Mouse (Mus musculus) forebrain, embryonic 15.5 days (tissue): ENCODE data around the gene Pex1. TPM values are rescaled to one million over a fixed set of nuclear protein-coding genes. Genes with fewer than 3 reads are reported as not detected.
"Not testable (repeated sequence)": the region's sequence is repeated elsewhere in the genome, so short reads cannot be mapped to it uniquely, and the experiment has no call there.

Experiments
- ATAC-seq: fragments of 200-750 bp; cut with Nextera tagmentation; replicated peaks from 2 replicates; pipeline ENCODE4 v1.8.0; 2017; ENCODE audit warnings: mild to moderate bottlenecking, moderate TSS enrichment, moderate library complexity
- H3K27ac ChIP-seq: fragments of 300-500 bp; sonication (generic); replicated peaks from 2 replicates; pipeline ENCODE4 v1.5.1; 2015; ENCODE audit warnings: mild to moderate bottlenecking, inconsistent platforms
- H3K27me3 ChIP-seq: fragments of 300-500 bp; sonication (generic); 2 replicates; pipeline ENCODE4 v1.6.1; 2015; ENCODE audit warnings: inconsistent platforms
- H3K36me3 ChIP-seq: fragments of 300-500 bp; sonication (generic); 2 replicates; pipeline ENCODE4 v1.6.1; 2015; ENCODE audit warnings: mild to moderate bottlenecking, inconsistent platforms
- H3K4me1 ChIP-seq: fragments of 300-500 bp; sonication (generic); 2 replicates; pipeline ENCODE4 v1.6.1; 2015; ENCODE audit warnings: inconsistent platforms
- H3K4me2 ChIP-seq: fragments of 300-500 bp; sonication (generic); replicated peaks from 2 replicates; pipeline ENCODE4 v1.6.1; 2015; ENCODE audit warnings: mild to moderate bottlenecking, inconsistent platforms
- H3K4me3 ChIP-seq: fragments of 300-500 bp; sonication (generic); 2 replicates; pipeline ENCODE4 v1.5.1; 2015; ENCODE audit warnings: mild to moderate bottlenecking, inconsistent platforms
- H3K9ac ChIP-seq: fragments of 300-500 bp; sonication (generic); replicated peaks from 2 replicates; pipeline ENCODE4 v1.6.1; 2015; ENCODE audit warnings: mild to moderate bottlenecking, inconsistent platforms
- H3K9me3 ChIP-seq: fragments of 300-500 bp; sonication (generic); 2 replicates; pipeline ENCODE4 v1.6.1; 2016; ENCODE audit warnings: inconsistent platforms
- WGBS: fragments of 180-500 bp; shearing (Covaris S2); methylation state at CpG from one replicate; pipeline ENCODE4 v1.1.7; 2015; ENCODE audit warnings: mixed read lengths; 5-methylcytosine and 5-hydroxymethylcytosine counted together
- polyA plus RNA-seq: library from polyadenylated mRNA; unstranded; fragments of >200 nt; fragmentation: Nextera tagmentation; extraction: Ambion mirVana; gene quantifications from 2 replicates; pipeline ENCODE4 v1.2.1, GENCODE M21; 2015

Pex1 gene
- polyA plus RNA-seq, 1 experiment from 2014 or later: 23.0 TPM

- peak overlapping the region; percentile 49 for H3K4me2 ChIP-seq
- peak; percentile 87 for ATAC-seq
- under 1% methylated on average over 60 of the region's 60 CpGs for WGBS
- peak overlapping the region; percentile 93 for H3K4me3 ChIP-seq
- no peaks in the 10 kb centered on the region for H3K27me3 ChIP-seq
- H3K9me3 ChIP-seq: no peaks in the 10 kb centered on the region
- H3K36me3 ChIP-seq: peaks cover 19% of the 10 kb centered on the region
- H3K9ac ChIP-seq: peak overlapping the region; percentile 84
- peaks cover 15% of the 10 kb centered on the region for H3K4me1 ChIP-seq
- peak overlapping the region; percentile 85 for H3K27ac ChIP-seq
Measured at GRCm38 (mm10) chr5:3646991-3647707, 51.3 kb downstream of the Pex1 start.

GRCm38 (mm10) chr5:3647708-3648121, 51.8 kb downstream of the Pex1 start:
- H3K9me3 ChIP-seq: no peaks in the 10 kb centered on the region
- H3K4me3 ChIP-seq: peak overlapping the region; percentile 93
- peak overlapping the region; percentile 84 for H3K9ac ChIP-seq
- H3K4me2 ChIP-seq: peak overlapping the region; percentile 49
- H3K27me3 ChIP-seq: no peaks in the 10 kb centered on the region
- 0% methylated on average over 24 of the region's 46 CpGs for WGBS
- peaks cover 15% of the 10 kb centered on the region for H3K4me1 ChIP-seq
- peaks cover 15% of the 10 kb centered on the region for H3K36me3 ChIP-seq
- peak; percentile 96 for ATAC-seq
- peak overlapping the region; percentile 85 for H3K27ac ChIP-seq

DNA sequence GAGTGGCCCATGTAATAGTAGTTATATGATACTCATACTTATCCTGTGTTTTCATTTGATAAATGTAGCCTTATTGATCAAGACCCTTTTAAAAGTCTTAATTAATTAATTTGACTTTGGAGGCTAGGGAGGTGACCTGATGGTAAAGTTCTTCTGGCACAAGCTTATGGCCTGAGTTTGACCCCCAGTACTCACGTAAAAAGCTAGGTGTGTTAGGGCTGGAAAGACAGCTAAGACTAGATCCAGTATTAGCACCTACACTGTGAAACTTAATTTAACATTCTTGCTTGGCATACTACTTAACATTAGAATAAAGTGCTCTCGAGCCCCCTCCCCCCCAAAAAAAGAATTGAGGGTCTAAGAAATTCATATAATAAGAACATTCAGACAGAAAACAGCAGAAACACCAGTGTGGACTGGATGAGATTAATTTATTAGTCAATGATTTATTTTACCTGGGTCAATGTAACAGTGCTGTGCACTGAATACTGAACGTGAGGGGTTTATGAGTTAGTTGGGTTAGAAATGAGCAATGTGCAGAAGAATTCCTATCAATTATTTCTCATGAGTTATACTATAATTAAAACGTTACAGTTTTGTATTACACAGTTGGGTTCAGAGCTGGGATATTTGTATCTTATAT, 52.5 kb downstream of the Pex1 start:
- Histone ChIP-seq H3K27me3 (no peaks in the 10 kb centered on the region), H3K9ac (no peak overlapping the region), H3K4me3 (peak overlapping the region; percentile 93; the same call in 1 of the 2 replicates), H3K9me3 (no peaks in the 10 kb centered on the region), H3K4me1 (peaks cover 15% of the 10 kb centered on the region), H3K27ac (no peak overlapping the region), H3K36me3 (peaks cover 11% of the 10 kb centered on the region), H3K4me2 (peak overlapping the region; percentile 49; the same call in 1 of the 2 replicates)
- peak; percentile 11 for ATAC-seq
- WGBS: 58% methylated on average over 4 of the region's 4 CpGs

- H3K36me3 ChIP-seq: peaks cover 9% of the 10 kb centered on the region
- WGBS: 72% methylated on average over 4 of the region's 4 CpGs
Measured at GRCm38 (mm10) chr5:3648849-3649210, 53.0 kb downstream of the Pex1 start.

DNA sequence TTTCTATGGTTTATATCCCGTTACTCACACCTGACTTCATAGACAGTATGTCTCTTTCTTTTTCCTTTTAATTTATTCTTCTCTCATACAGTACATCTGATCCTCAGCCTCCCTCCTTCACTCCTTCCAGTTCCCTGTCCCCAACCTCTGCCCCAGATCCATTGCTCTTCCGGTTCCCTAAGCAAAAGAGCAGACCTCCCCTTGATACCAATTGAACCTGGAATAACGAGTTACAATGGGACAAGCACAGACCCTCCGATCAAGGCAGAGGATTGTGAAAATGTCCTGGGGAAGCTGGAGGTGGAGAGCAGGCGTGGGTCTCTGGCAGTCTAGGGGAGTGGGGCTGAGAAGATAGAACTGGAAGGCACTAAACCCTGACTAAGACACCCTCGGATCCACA, 55.0 kb downstream of the Pex1 start, which contains the start of gene Tmbim7:
Gene Tmbim7, plus strand, starts transcription at position 301 of the 400 bp plus-strand sequence.
- H3K9ac ChIP-seq: no peak within 1 kb of the TSS
- no peaks in the 10 kb centered on the region for H3K36me3 ChIP-seq
- no peaks in the 10 kb centered on the region for H3K27me3 ChIP-seq
- no peaks in the 10 kb centered on the region for H3K9me3 ChIP-seq
- ATAC-seq: no peak
- WGBS: 63% methylated on average over 6 of the region's 6 CpGs
- no peak within 1 kb of the TSS for H3K4me2 ChIP-seq
- peaks cover 8% of the 10 kb centered on the region for H3K4me1 ChIP-seq
- no peak within 1 kb of the TSS for H3K27ac ChIP-seq
- no peak within 1 kb of the TSS for H3K4me3 ChIP-seq

More at GRCm38 (mm10) chr5:3648849-3649210, 53.0 kb downstream of the Pex1 start:
- H3K27me3 ChIP-seq: no peaks in the 10 kb centered on the region
- no peak overlapping the region for H3K4me2 ChIP-seq
- no peak overlapping the region for H3K27ac ChIP-seq
- H3K4me3 ChIP-seq: no peak overlapping the region
- peaks cover 15% of the 10 kb centered on the region for H3K4me1 ChIP-seq
- no peaks in the 10 kb centered on the region for H3K9me3 ChIP-seq
- H3K9ac ChIP-seq: no peak overlapping the region
- no peak for ATAC-seq

- no peak for ATAC-seq
- H3K4me1 ChIP-seq: peaks cover 5% of the 10 kb centered on the region
- 91% methylated on average over 5 of the region's 5 CpGs for WGBS
Measured at GRCm38 (mm10) chr5:3651621-3652020, 55.8 kb downstream of the Pex1 start.

GRCm38 (mm10) chr5:3652903-3653575, 57.2 kb downstream of the Pex1 start:
- not testable (repeated sequence) for H3K4me2 ChIP-seq, H3K4me3 ChIP-seq, H3K27ac ChIP-seq, H3K36me3 ChIP-seq, H3K4me1 ChIP-seq, H3K9me3 ChIP-seq, H3K27me3 ChIP-seq, ATAC-seq, H3K9ac ChIP-seq
- WGBS: 93% methylated on average over 15 of the region's 25 CpGs

More at GRCm38 (mm10) chr5:3651621-3652020, 55.8 kb downstream of the Pex1 start:
- Histone ChIP-seq H3K4me2 (no peak overlapping the region), H3K27ac (no peak overlapping the region), H3K9me3 (no peaks in the 10 kb centered on the region), H3K9ac (no peak overlapping the region), H3K36me3 (no peaks in the 10 kb centered on the region), H3K4me3 (no peak overlapping the region), H3K27me3 (no peaks in the 10 kb centered on the region)

DNA sequence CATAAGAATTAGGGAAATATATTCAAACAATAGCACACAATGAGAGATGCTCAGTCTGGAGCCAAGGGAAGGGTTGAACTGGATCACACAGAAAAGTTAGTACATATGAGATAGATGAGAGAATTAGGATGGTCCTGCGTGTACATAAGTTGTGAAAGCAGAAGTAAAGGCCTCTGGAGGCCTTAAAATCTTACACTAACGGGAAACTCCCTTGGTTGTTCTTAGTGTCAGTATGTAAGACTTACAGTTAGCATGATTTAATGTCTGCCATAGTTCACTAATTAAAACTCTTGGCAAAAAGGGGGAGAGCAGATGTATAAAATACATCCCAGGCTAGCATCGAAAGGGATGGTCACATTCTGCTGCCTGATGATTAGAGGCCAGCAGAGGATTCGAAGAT, 57.9 kb downstream of the Pex1 start:
- no peak overlapping the region for H3K4me3 ChIP-seq
- H3K36me3 ChIP-seq: no peaks in the 10 kb centered on the region
- WGBS: 93% methylated on average over 4 of the region's 4 CpGs
- no peak overlapping the region for H3K4me2 ChIP-seq
- H3K4me1 ChIP-seq: no peaks in the 10 kb centered on the region
- ATAC-seq: no peak
- H3K27me3 ChIP-seq: no peaks in the 10 kb centered on the region
- no peaks in the 10 kb centered on the region for H3K9me3 ChIP-seq
- H3K27ac ChIP-seq: no peak overlapping the region
- H3K9ac ChIP-seq: no peak overlapping the region

DNA sequence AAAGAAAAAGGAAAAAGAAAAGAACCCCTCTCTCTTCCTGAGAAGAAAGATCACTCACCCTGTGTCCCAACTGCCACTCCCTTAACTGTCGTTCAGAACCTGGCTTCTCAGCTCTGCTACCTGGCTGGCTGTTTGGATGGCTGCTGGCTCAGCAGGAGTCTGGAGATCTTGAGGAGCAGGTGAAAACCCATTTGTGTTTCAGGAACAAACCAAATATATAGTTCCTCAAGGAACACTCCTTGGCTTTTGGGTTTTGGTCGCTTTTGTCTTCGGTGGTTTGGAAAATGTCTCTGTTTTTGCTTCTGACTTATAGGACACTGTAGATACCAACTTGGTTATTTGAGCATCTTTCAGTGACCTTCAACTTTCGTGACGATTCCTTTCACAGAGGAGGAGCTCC, 61.2 kb downstream of the Pex1 start, which contains the start of gene Gatad1:
Gene Gatad1, minus strand, starts transcription at position 101 of the 400 bp plus-strand sequence.
- WGBS: 84% methylated on average over 5 of the region's 5 CpGs

DNA sequence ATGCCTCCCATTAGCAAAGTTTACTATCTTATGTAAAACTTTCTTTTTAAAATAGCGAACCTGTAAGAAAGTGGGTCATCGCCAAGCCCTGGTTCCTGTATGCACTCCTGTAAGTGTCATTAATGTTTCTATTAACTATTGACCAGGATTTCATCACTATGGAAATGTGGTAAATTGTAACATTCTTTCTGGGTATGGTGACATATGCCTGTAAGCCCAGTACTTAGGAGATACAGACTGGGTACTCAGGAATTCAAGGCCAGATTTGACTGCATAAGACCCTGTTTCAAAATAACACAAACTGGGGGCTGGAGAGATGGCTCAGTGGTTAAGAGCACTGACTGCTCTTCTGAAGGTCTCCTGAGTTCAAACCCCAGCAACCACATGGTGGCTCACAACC, 69.4 kb downstream of the Pex1 start:
- Histone ChIP-seq H3K4me2 (no peak overlapping the region), H3K27ac (no peak overlapping the region), H3K4me3 (no peak overlapping the region), H3K27me3 (no peaks in the 10 kb centered on the region), H3K9me3 (no peaks in the 10 kb centered on the region), H3K36me3 (no peaks in the 10 kb centered on the region), H3K9ac (no peak overlapping the region), H3K4me1 (no peaks in the 10 kb centered on the region)
- no peak for ATAC-seq
- WGBS: 94% methylated on average over 2 of the region's 2 CpGs

More for the DNA sequence above, 61.2 kb downstream of the Pex1 start, which contains the start of gene Gatad1:
- ATAC-seq: no peak
- no peak within 1 kb of the TSS for H3K4me2 ChIP-seq
- no peak within 1 kb of the TSS for H3K27ac ChIP-seq
- no peaks in the 10 kb centered on the region for H3K4me1 ChIP-seq
- no peak within 1 kb of the TSS for H3K4me3 ChIP-seq
- no peaks in the 10 kb centered on the region for H3K27me3 ChIP-seq
- H3K36me3 ChIP-seq: no peaks in the 10 kb centered on the region
- no peaks in the 10 kb centered on the region for H3K9me3 ChIP-seq
- H3K9ac ChIP-seq: no peak within 1 kb of the TSS

DNA sequence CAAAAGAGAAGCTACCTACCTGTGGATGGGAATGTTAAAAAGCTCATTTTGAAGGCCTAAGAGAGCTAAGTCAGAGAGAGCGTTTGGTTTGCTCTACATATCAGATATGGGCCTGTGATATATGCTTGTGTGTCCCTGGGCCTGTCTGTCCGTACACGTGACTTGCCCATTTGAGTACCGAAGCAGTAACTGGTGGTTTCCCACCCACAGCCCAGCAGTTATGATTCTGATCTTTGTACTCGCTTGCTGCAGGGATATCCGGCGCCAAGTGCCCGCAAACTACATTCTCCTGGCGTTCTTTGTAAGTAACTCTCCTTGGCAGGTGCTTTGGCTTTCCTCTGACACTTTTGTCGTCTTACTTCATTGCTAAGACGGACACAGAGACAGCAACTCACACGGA, 70.7 kb downstream of the Pex1 start:
- Histone ChIP-seq H3K9ac (no peak overlapping the region), H3K4me2 (no peak overlapping the region), H3K27ac (no peak overlapping the region), H3K36me3 (no peaks in the 10 kb centered on the region), H3K27me3 (no peaks in the 10 kb centered on the region), H3K9me3 (no peaks in the 10 kb centered on the region), H3K4me3 (no peak overlapping the region), H3K4me1 (no peaks in the 10 kb centered on the region)
- WGBS: 83% methylated on average over 12 of the region's 12 CpGs
- ATAC-seq: no peak

DNA sequence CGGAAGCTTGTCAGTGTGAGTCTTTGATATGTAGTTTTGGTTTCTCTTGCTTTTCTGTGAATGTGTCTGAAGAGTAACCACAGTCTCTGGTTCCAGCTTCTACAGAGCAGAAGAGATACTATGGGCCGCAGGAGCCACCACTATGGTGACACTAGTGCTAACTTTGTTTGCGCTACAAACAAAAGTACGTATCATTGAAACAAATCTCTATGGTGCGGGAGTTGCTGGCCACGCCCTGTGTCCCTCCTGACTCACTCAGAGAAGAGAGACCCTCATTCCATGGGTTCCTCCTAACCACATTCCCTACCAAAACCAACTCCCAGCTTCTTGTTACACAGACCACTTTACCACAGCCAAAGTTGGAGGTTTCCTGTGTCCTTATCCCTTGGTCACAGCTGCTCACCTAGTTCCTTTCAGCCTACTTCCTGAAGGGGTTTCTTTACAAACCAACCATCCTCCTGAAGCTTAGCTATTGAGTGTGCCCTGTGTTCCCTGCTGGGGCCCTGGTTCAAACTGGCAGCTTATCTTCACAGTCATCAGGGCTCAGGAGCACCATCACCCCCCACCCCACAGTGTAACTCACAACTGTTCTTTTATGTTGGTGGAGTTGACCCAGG, 74.2 kb downstream of the Pex1 start:
- Histone ChIP-seq H3K9ac (no peak overlapping the region), H3K9me3 (no peaks in the 10 kb centered on the region), H3K4me1 (no peaks in the 10 kb centered on the region), H3K4me3 (no peak overlapping the region), H3K36me3 (no peaks in the 10 kb centered on the region), H3K4me2 (no peak overlapping the region), H3K27me3 (no peaks in the 10 kb centered on the region), H3K27ac (no peak overlapping the region)
- ATAC-seq: no peak
- 92% methylated on average over 6 of the region's 6 CpGs for WGBS
